Comparison of ENCODE assay signal across 25 mouse cellular contexts in genomic region chr8:64723206-64723605, GRCm38 (mm10).
"Had no signal": no experiment of that assay in that cellular context is flagged by ENCODE, and none has a peak within 500 bp of the region (broad histone marks: within the 10 kb centered on the region; RNA-seq: fewer than 3 reads in every experiment).

No protein-coding gene starts in this region.

- H3K27me3 ChIP-seq: heart, embryonic 13.5 days; heart, embryonic 15.5 days; hindbrain, embryonic 13.5 days; hindbrain, embryonic 15.5 days; kidney, embryonic 15.5 days; limb, embryonic 13.5 days; limb, embryonic 15.5 days; liver, embryonic 12.5 days had no signal

- H3K27ac ChIP-seq: heart, embryonic 13.5 days; heart, embryonic 15.5 days; hindbrain, embryonic 13.5 days; hindbrain, embryonic 15.5 days; hindbrain, postnatal 0 days; kidney, embryonic 15.5 days; kidney, postnatal 0 days; limb, embryonic 13.5 days; limb, embryonic 15.5 days; liver, embryonic 12.5 days had no signal

- H3K4me1 ChIP-seq: heart, embryonic 13.5 days; heart, embryonic 15.5 days; kidney, embryonic 15.5 days; limb, embryonic 13.5 days; limb, embryonic 15.5 days; liver, embryonic 12.5 days had no signal

- H3K9ac ChIP-seq: heart, embryonic 13.5 days; heart, embryonic 15.5 days; hindbrain, embryonic 13.5 days; hindbrain, embryonic 15.5 days; kidney, embryonic 15.5 days; limb, embryonic 13.5 days; limb, embryonic 15.5 days; liver, embryonic 12.5 days had no signal

- H3K4me3 ChIP-seq: heart, embryonic 13.5 days; heart, embryonic 15.5 days; hindbrain, embryonic 13.5 days; hindbrain, embryonic 15.5 days; kidney, embryonic 15.5 days; limb, embryonic 13.5 days; limb, embryonic 15.5 days; liver, embryonic 12.5 days had no signal

- H3K4me2 ChIP-seq: heart, embryonic 11.5 days; heart, embryonic 13.5 days; heart, embryonic 15.5 days; hindbrain, embryonic 13.5 days; hindbrain, embryonic 15.5 days; kidney, embryonic 15.5 days; limb, embryonic 13.5 days; limb, embryonic 15.5 days; liver, embryonic 12.5 days had no signal

- DNase-seq: gastrocnemius, postnatal 14 days; gastrocnemius, postnatal 36 days; heart, adult 18-20 months; heart, postnatal 14 days; heart, postnatal 36 days; kidney, adult 11 months; kidney, adult 2 months; kidney, adult 9 months; kidney, postnatal 14 days; kidney, postnatal 36 days; layer of hippocampus, adult 9-11 months; layer of hippocampus, postnatal 36 days; left cerebral cortex, postnatal 4 days had no signal

- H3K9me3 ChIP-seq: heart, embryonic 13.5 days; heart, embryonic 15.5 days; hindbrain, embryonic 13.5 days; hindbrain, embryonic 15.5 days; kidney, embryonic 15.5 days; limb, embryonic 13.5 days; limb, embryonic 15.5 days; liver, embryonic 12.5 days had no signal

- ATAC-seq: hindbrain, postnatal 0 days; intestine, embryonic 16.5 days; liver, embryonic 12.5 days had no signal
